Mouse (Mus musculus): ENCODE results near the gene Hoxa10. TPM values are rescaled to one million over a fixed set of nuclear protein-coding genes. Genes with fewer than 3 reads are reported as not detected.

The Hoxa10 gene
- polyA plus RNA-seq, 1 experiment from 2014 or later = not detected

DNA sequence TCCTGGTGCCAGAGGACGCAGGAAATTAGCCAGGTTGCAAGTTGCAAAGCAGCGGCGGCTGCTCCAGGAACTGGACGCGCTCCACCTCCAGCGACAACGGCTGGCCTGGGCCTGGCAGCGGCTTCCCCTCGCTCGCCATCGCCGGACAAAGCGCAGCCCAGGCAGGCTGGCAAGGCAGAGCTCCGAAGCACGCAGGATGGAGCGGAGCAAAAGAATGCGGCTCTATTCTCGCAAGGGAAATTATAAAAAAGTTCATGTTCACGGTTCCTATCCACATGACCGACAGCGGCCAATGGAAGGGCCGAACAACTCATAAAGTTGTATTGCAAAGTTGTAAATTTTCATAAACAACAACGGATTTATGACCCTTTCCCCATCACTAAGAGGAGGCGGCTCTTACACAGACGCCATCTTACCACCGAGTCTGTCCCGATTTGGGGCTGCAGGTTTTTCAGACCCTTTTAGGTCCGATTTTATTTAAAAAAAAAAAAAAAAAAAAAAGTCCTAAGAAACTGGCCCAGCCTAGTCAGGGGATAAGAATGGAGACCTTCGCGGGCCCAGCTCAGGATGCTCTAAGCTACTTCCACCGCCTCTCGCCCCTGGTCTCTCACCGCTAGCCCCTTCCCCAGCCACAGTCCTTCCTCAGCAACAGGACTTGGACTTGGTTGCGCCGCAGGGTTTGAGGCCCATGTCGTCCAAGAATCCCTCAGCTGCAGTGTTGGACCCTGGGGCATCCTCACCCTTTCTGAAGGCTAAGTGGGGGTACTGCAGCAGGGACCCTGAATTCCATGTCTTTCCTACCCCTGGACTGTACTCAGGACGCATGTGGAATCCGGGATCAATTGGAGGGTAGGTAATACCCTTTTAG, 27.3 kb downstream of the Hoxa10 start, which contains the start of the genes Hoxa3 and Gm28308:
Gene Hoxa3 (minus strand): TSS at position 218 of the 868 bp plus-strand sequence.
Gene Gm28308 (minus strand): TSS at position 221 of the 868 bp plus-strand sequence.
- H3K4me2 ChIP-seq (ENCODE audit: low read length) = no peak within 1 kb of the TSS
- whole genome bisulfite sequencing = 3% methylated on average over 38 of the region's 38 CpGs
- no peak within 1 kb of the TSS for H3K9ac ChIP-seq (replicated peaks; ENCODE audit: low read length)
- H3K27ac ChIP-seq (replicated peaks; ENCODE audit: low read depth, low read length) = no peak within 1 kb of the TSS
- no peaks in the 10 kb centered on the region for H3K36me3 ChIP-seq (ENCODE audit: control insufficient read depth, insufficient read depth, low read length)
- ATAC-seq (ENCODE audit: low FRiP score, low TSS enrichment) (no peak), DNase-seq (no peak)
- H3K4me1 ChIP-seq (ENCODE audit: control insufficient read depth, insufficient read depth, low read length) = 0 out of 2 replicates have a peak, but pooled peaks cover 3% of the 10 kb centered on the region
- no peaks in the 10 kb centered on the region for H3K9me3 ChIP-seq (ENCODE audit: control insufficient read depth, low read length)
- H3K4me3 ChIP-seq (replicated peaks; ENCODE audit: low read depth, low read length) = no peak within 1 kb of the TSS
- peaks cover 98% of the 10 kb centered on the region for H3K27me3 ChIP-seq (ENCODE audit: control insufficient read depth, insufficient read depth, low read length)

DNA sequence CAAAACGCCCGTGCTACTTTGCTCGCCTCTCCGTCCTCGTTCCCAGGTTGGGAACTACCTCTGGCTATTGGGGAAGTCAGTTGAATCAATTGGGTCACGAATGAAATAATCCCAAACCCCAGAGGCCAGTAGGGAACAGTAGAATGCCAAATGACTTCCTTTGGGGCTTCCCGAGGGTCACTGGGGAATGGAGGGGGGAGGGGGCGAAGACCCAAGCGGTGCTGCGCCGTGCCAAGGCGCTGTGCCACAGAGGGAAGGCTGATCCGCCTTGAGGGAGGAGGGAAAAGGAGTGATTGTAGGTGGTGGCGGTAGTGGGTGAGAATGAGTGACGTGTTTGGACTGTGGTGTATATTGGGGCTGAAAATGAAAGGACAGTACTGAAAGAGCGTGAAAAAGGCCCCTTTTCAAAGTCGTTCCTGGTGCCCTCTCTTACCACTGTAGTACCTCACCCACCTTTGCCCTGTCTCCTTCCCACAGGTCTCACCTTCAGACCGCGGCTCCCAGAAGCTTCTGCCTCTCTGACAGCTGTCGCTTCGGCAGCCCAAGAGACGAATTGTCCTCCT, 28.0 kb downstream of the Hoxa10 start:
- H3K9me3 ChIP-seq (ENCODE audit: control insufficient read depth, low read length) = no peaks in the 10 kb centered on the region
- WGBS = 3% methylated on average over 22 of the region's 22 CpGs

DNA sequence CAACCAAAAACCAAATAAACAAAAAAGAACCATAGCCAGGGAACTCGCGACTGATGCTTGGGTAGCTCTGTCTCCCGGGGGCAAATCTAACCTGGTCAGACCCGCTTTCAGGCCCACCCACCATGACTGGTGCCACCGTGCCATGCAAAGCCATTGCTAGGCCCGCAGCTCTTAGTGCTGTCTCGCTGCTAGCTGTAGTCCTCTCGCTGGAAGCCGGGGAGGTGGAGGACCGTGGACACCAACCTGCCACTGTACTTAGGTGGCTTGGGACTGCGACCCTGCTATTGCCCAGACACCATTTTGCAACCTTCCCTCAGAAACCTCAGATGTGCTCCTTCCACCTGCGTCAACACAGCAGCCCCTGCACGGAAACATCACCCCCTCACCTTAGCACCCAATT, 28.7 kb downstream of the Hoxa10 start:
- Histone ChIP-seq H3K27ac (replicated peaks; ENCODE audit: low read depth, low read length) (no peak overlapping the region), H3K36me3 (ENCODE audit: control insufficient read depth, insufficient read depth, low read length) (no peaks in the 10 kb centered on the region), H3K4me3 (replicated peaks; ENCODE audit: low read depth, low read length) (no peak overlapping the region), H3K9me3 (ENCODE audit: control insufficient read depth, low read length) (no peaks in the 10 kb centered on the region), H3K4me1 (ENCODE audit: control insufficient read depth, insufficient read depth, low read length) (0 out of 2 replicates have a peak, but pooled peaks cover under 1% of the 10 kb centered on the region), H3K9ac (replicated peaks; ENCODE audit: low read length) (no peak overlapping the region), H3K4me2 (ENCODE audit: low read length) (no peak overlapping the region), H3K27me3 (ENCODE audit: control insufficient read depth, insufficient read depth, low read length) (peaks cover 99% of the 10 kb centered on the region)
- ATAC-seq (ENCODE audit: low FRiP score, low TSS enrichment) (no peak), DNase-seq (no peak)
- 7% methylated on average over 13 of the region's 13 CpGs for WGBS

More for the DNA sequence above, 28.0 kb downstream of the Hoxa10 start:
- Histone ChIP-seq H3K4me3 (replicated peaks; ENCODE audit: low read depth, low read length) (no peak overlapping the region), H3K4me2 (ENCODE audit: low read length) (no peak overlapping the region), H3K9ac (replicated peaks; ENCODE audit: low read length) (no peak overlapping the region), H3K4me1 (ENCODE audit: control insufficient read depth, insufficient read depth, low read length) (0 out of 2 replicates have a peak, but pooled peaks cover 3% of the 10 kb centered on the region), H3K36me3 (ENCODE audit: control insufficient read depth, insufficient read depth, low read length) (no peaks in the 10 kb centered on the region), H3K27ac (replicated peaks; ENCODE audit: low read depth, low read length) (no peak overlapping the region), H3K27me3 (ENCODE audit: control insufficient read depth, insufficient read depth, low read length) (peaks cover 99% of the 10 kb centered on the region)
- no peak for ATAC-seq (ENCODE audit: low FRiP score, low TSS enrichment)
- DNase-seq = no peak

DNA sequence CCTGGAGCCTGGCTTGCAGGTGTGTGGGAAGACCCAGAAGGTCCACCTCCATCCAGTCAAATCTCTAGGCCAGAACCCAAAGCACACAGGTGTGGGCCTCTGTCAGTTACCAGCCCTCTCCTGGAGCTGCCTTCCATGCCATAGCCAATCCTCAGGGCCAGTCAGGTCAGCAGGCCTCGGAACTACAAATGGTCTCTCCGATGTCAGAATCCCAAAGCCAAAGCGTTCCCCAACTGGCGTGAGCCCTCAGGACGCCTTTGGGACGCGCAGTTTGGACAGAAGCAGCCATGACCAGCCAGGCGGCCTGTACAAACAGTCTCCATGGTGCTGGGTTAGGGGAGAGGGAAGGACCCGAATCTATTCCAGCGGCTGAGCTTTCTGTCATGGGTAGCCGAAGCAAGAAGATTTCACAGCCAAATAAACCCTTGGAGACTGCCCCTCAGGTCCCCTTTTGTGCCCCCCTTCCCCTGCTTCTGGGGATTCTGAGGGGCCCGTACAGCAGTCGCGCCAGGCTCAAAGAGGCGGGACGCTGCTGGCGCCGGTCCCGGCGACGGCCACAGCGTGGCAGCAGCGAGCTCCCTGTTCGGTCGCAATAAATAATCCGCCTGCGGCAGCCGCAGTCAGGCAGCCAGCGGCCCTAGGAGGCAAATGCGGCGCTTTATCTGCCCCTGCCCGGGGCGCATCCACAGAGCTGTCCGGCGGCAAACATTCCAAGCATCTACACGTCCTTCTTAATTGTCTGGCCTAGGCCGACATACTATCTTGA, 29.3 kb downstream of the Hoxa10 start:
- no peak overlapping the region for H3K27ac ChIP-seq (replicated peaks; ENCODE audit: low read depth, low read length)
- no peak for ATAC-seq (ENCODE audit: low FRiP score, low TSS enrichment)
- WGBS = under 1% methylated on average over 37 of the region's 37 CpGs
- no peaks in the 10 kb centered on the region for H3K4me1 ChIP-seq (ENCODE audit: control insufficient read depth, insufficient read depth, low read length)
- peaks cover 99% of the 10 kb centered on the region for H3K27me3 ChIP-seq (ENCODE audit: control insufficient read depth, insufficient read depth, low read length)
- no peak overlapping the region for H3K4me3 ChIP-seq (replicated peaks; ENCODE audit: low read depth, low read length)
- H3K36me3 ChIP-seq (ENCODE audit: control insufficient read depth, insufficient read depth, low read length) = no peaks in the 10 kb centered on the region
- H3K9me3 ChIP-seq (ENCODE audit: control insufficient read depth, low read length) = no peaks in the 10 kb centered on the region
- no peak overlapping the region for H3K9ac ChIP-seq (replicated peaks; ENCODE audit: low read length)
- H3K4me2 ChIP-seq (ENCODE audit: low read length) = no peak overlapping the region
- peak; percentile 91 for DNase-seq

DNA sequence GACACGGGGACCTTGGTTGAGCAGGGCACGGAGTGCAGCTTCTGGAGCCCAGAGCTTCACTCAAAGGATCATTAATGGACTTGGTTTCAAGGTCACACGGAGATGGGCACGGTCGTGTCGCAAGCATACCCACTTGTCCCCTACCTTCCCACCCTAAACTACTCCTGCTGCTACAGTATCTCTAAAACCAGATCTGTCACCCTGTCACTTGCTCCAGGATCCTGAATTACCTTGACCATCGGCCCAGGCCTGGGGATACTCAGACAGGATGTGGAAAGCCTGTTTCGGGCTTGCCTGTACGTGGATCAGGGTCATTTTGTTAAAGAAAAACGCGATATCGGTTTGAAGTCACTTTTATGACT, 31.0 kb downstream of the Hoxa10 start:
- Histone ChIP-seq H3K27me3 (ENCODE audit: control insufficient read depth, insufficient read depth, low read length) (peaks cover 99% of the 10 kb centered on the region), H3K9me3 (ENCODE audit: control insufficient read depth, low read length) (no peaks in the 10 kb centered on the region), H3K4me1 (ENCODE audit: control insufficient read depth, insufficient read depth, low read length) (no peaks in the 10 kb centered on the region), H3K9ac (replicated peaks; ENCODE audit: low read length) (no peak overlapping the region), H3K4me3 (replicated peaks; ENCODE audit: low read depth, low read length) (no peak overlapping the region), H3K4me2 (ENCODE audit: low read length) (no peak overlapping the region), H3K27ac (replicated peaks; ENCODE audit: low read depth, low read length) (no peak overlapping the region), H3K36me3 (ENCODE audit: control insufficient read depth, insufficient read depth, low read length) (no peaks in the 10 kb centered on the region)
- ATAC-seq (ENCODE audit: low FRiP score, low TSS enrichment) (no peak), DNase-seq (no peak)
- whole genome bisulfite sequencing = 6% methylated on average over 12 of the region's 12 CpGs

DNA sequence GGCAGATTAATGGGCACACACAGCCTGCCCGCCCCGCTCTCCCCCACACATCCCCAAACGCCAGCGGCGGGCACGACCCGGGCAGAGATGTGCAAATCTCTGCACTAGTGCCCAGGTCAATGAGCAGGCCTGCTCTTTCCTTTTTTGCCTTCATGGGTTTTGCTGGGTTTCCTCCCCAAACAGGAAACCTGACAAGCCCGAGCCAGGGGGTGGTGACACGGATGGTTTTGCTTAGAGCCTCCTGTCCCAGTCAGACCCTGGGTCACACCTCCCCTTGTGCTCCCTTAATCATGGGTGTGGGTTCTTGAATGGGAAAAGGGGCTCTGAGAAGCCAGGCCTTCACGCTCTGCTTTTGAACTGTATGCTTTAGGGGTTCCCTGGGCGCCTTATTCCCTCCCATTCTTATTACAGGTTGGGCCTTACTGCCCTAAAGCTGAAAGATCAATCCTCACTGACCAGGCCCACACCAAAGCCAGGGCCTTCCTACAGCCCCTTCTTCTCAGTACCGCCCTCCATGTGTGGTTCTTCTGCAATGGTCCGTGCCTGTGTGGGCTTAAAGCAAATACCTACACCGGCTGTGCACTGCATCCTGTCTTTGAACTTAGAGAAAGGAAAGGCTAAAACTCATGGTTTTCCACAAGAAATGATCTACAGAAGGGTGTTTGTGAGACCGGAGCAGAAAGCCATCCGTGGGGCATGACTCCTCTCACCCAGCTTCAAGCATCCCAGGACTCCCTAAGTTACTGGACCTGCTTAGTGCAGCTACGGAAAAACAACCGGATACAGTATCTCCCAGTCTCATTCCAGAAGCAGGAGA, 31.6 kb downstream of the Hoxa10 start:
- Histone ChIP-seq H3K4me3 (replicated peaks; ENCODE audit: low read depth, low read length) (no peak overlapping the region), H3K36me3 (ENCODE audit: control insufficient read depth, insufficient read depth, low read length) (no peaks in the 10 kb centered on the region), H3K27ac (replicated peaks; ENCODE audit: low read depth, low read length) (no peak overlapping the region), H3K9ac (replicated peaks; ENCODE audit: low read length) (no peak overlapping the region), H3K9me3 (ENCODE audit: control insufficient read depth, low read length) (no peaks in the 10 kb centered on the region), H3K4me1 (ENCODE audit: control insufficient read depth, insufficient read depth, low read length) (no peaks in the 10 kb centered on the region), H3K27me3 (ENCODE audit: control insufficient read depth, insufficient read depth, low read length) (peaks cover 99% of the 10 kb centered on the region), H3K4me2 (ENCODE audit: low read length) (no peak overlapping the region)
- 2% methylated on average over 18 of the region's 18 CpGs for WGBS
- DNase-seq (no peak), ATAC-seq (ENCODE audit: low FRiP score, low TSS enrichment) (no peak)

DNA sequence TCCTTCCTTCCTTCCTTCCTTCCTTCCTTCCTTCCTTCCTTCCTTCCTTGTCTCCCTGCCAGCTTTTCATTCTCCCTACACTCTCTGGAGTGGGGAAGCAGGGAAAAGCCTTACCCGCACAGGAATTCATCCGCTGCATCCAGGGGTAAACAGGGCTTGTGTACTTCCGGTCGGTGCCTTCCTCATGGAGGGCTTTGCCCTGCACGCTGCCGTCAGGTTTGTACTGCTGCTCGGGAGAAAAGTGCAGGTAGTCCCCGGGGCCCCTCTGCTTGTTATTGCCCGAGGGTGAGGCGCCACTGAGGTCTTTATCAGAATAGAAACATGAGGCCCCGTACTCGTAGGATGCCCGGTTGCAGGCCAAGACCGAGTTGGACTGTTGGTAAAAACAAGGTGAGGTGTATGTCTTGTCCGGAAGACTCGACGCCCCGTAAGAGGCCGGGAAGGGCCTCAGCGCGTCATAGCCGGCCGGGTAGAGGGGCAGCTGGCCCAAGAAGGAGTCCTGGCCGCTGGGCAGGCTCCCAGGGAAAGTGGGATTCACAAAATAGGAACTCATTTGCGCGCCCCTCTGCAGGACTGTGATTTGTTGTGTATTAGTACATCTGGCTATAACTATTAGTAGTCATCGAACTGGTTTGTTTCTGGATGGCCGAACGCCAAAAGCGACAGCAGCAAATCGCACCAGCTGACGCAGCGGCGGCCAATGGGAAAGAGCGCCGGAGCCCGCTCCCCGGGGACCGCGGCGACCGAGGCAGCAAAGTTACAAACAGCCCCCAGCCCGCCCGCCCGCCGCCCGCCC, 32.4 kb downstream of the Hoxa10 start, which contains the start of gene Hoxa6:
Gene Hoxa6 (minus strand): TSS at position 651 of the 796 bp plus-strand sequence.
- DNase-seq (no peak), ATAC-seq (ENCODE audit: low FRiP score, low TSS enrichment) (no peak)
- H3K27ac ChIP-seq (replicated peaks; ENCODE audit: low read depth, low read length) = no peak within 1 kb of the TSS
- H3K4me3 ChIP-seq (replicated peaks; ENCODE audit: low read depth, low read length) = no peak within 1 kb of the TSS
- H3K9me3 ChIP-seq (ENCODE audit: control insufficient read depth, low read length) = no peaks in the 10 kb centered on the region
- peaks cover 99% of the 10 kb centered on the region for H3K27me3 ChIP-seq (ENCODE audit: control insufficient read depth, insufficient read depth, low read length)
- no peaks in the 10 kb centered on the region for H3K36me3 ChIP-seq (ENCODE audit: control insufficient read depth, insufficient read depth, low read length)
- H3K4me1 ChIP-seq (ENCODE audit: control insufficient read depth, insufficient read depth, low read length) = no peaks in the 10 kb centered on the region
- WGBS = 2% methylated on average over 44 of the region's 47 CpGs
- H3K4me2 ChIP-seq (ENCODE audit: low read length) = no peak within 1 kb of the TSS
- H3K9ac ChIP-seq (replicated peaks; ENCODE audit: low read length) = no peak within 1 kb of the TSS
